Mouse (Mus musculus) spleen, postnatal 14 days (tissue): Measurements from ENCODE around the gene Cyp27b1.

Experiments
- DNase-seq, 2 experiments: peaks; one replicate each; pipeline ENCODE4 v3.0.0; 2021 to 2022; ENCODE audit warnings: low spot score in 2 of 2

Gene Cyp27b1

DNA sequence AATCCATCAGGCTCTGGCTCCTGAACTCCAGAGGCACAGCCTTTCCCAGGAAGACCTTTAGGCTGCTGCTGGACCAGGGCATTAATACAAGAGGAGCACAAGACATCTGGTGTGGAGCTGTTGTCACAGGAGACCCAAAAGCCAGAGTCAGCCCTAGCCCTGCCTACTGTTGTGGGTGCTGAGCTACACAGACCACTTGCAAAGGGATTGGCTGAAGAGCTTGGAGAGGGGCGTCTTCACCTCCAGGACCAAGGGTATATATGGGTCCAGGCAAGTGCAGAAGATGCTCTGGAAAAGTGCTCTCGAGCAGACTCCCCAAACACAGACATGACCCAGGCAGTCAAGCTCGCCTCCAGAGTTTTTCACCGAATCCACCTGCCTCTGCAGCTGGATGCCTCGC lies at the start of gene Cyp27b1:
Gene Cyp27b1 (plus strand): TSS at position 297 of the 400 bp plus-strand sequence.
- no peak for DNase-seq

DNA sequence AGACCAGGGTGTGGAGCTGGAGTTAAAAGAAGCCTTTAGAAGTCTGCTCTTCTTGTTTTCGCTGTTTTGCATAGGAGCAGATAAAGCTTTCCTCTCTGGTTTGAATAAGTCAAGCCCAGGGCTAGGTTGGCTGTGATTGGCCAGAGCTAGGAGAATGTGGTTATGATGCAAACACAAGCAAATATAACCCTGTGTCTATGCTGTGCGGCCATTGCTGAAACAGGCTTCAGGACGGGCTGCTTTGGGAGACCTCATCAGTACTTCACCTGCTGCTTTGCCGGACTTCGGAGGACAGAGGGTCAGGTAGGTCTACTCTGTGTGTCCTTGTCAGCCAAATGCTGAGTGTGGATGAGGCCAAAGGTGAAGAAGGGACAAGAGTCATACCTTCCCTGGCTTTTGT lies 47.5 kb upstream of the Cyp27b1 start, which contains the start of gene Avil:
Gene Avil (plus strand): TSS at position 181 of the 400 bp plus-strand sequence.
- DNase-seq, result no peak

DNA sequence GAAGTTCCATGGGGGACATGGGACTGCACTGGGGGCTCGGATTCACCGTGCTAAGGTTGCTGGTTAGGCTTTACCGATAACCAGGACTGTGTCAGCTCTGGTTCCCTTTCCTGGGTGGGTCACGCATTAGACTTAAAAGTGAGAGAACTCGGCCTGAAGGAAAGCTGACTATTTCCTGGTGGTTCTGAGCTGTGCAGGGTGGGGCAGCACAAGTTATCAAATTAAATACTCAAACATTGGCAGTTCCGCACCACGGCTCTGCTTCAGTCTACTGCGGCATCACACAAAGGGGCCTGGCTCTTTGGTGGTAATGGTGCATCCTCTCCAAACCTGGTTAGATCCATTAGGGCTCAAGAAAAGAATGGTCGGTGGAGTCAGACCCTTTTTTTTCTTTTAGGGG lies 46.8 kb upstream of the Cyp27b1 start:
- no peak for DNase-seq

DNA sequence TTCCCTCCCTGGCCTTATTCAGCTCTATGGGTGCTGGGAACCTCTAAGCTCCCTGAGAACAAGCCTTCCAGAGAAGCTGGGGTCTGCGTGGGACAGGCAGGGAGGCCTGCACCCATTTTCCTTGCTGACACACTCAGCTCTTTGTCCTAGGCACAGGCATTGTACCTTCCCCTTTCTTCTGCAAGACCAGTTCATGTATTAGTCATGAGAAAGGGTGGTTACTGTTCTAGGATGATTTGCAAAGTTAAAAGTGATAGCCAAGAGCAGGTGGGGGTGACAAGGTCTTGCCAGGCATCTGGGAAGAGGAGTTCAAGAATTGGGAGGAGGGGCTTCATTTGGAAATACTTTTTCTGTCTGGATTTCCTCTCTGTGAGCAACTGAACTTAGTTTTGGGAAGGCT lies 46.0 kb upstream of the Cyp27b1 start:
- DNase-seq, result no peak

DNA sequence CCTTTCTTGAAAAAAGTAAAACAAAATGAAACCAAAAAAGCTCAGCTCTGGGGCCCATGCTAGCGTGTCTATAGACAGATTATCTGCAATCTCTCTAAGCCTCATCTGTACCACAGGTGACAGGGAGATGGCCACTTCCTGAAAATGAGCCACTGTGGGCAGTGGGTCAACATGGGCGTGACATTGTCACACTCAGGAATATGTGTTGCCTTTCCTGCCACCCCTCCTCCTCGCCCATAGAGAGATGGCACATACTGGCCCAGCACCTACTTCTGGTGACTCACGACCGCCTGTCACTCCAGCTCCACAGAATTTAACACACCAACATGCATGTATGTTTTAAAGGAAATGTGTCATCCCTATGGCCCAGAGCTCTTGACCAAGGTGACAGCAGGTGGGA lies 45.3 kb upstream of the Cyp27b1 start:
- no peak for DNase-seq

DNA sequence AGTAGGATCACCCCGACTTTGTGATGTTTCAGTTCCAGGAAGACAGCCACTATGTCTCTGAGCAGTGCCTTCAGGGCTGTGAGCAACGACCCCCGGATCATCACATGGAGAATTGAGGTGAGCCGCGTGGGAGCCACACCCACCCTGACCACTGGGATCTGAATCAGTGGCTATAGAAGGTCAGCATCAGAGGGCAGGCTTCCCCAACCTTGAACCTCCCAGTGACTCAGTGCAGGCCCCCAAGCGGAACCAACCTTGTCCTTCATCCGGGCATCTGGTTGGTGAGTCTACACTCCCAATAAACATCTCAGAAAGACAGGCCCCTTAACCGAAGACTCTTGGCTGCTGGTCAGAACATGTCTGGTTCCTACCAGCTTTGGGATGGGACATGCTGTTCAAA lies 44.7 kb upstream of the Cyp27b1 start:
- DNase-seq, result no peak

DNA sequence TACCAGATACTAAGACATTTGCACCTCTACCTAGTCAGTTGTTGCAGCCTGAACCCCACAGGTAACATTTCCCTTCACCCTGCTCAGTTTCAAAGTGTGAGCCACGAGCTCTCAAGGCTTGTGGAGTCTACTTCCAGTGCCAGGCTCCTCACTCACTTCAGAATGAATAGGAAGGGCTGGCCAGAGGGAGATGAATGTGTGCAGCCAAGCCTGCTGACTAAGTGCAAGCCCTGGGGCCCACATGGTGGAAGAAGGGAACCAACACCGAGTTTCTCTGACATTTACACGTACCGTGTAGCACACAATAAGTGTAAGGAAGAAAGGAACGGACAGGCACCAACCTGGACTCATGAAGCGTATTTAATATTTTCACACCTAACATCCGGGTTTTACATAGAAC lies 44.2 kb upstream of the Cyp27b1 start:
- DNase-seq, result no peak

DNA sequence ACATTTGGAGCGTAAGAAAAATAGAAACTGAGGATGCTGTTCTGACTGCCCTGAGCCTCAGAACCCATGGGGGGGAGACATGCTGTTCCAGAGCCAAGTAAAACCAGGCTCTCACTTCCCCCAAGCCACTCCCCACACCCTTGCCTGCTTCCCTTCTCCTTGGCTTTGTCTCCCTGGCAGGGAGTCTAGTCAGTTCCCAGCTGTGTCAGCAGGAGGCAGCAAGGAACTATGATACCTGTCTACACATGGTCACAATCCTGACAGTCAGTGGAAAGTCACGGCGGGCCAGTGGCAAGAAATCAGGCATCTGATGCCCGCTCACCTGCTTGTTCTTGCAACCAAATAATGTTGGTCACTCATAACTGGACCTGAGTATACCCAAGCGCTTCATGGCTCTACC lies 31.6 kb upstream of the Cyp27b1 start:
- no peak for DNase-seq

DNA sequence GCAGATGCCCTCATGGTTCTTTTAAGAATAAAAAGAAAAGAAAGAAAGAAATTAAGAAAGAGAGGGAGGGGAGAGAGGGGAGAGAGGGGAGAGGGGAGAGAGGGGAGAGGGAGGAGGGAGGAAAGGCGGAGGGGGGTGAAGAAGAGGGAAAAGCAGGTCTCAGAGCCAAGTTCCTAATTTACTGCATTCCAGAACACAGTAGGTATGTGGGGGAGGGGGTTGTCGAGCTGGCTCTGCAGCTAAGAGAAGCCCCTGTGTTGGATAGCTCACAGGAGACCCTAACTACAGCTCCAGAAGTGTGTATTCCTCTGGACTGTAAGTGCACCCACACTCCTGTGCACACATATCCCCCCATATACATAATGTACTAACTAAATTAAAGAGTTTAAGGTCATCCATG lies 31.0 kb upstream of the Cyp27b1 start:
- no peak for DNase-seq

DNA sequence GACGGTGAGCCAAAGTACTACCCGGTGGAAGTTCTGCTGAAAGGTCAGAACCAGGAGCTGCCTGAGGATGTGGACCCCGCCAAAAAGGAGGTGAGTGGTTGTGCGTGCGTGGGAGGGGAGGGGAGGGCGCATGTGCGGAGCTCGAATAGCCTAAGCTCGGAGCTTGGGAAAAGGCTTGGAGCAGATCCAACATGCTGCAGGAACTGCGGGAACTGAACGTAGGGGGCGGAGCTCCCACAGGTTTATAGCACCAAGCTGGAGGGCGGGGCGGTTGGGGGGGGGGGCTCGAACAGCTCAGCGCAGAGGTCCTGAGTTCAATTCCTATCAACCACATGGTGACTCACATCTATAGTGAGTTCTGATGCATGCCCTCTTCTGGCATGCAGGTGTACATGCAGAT lies 29.6 kb upstream of the Cyp27b1 start:
- DNase-seq, result no peak

DNA sequence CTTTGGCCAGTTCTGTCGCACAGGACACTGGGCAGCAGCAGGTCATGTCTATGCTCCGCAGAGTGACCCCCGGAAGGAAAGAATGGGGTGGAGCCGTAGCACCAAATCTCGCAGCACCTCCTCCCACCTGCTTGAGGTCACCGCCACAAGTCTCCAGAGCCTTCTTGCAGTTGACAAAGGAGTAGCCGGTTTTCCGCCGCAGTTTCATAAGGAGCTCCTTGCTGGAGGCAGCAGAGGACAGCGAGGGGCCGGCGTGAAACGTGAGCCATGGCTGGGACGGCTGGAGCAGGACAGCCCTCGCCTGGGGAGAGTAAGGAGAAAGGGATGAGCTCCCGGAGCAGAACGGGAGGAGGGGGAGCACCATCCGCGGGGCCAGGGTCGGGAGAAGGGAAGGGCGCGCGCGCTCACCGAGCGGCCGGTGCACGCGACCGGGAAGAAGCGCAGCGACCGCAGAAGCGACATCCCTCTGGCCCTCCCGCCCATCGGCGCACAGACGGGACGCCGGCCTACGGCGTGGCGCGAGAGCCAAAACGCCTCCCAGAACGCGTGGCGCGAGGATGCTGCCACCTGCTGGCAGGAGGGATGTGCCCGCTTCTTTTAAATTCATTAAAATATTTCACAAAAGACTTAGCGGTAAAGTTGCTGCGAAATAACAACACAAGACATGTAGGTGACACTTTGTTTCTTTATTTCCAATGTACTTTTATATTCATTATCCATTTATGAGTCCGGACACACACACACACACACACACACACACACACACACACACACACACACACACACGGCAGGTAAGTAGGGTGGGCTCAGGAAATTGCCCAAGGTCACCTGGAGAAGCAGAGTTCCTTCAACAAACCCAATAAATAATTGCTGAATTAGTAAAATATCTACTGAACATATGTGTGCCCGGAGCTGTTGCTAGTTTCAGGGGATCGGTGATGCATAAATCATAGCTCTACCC lies 17.4 kb upstream of the Cyp27b1 start, which contains the start of gene Tsfm:
Gene Tsfm (minus strand): TSS at position 505 of the 961 bp plus-strand sequence.
- peak; percentile 84 to 91 for DNase-seq

DNA sequence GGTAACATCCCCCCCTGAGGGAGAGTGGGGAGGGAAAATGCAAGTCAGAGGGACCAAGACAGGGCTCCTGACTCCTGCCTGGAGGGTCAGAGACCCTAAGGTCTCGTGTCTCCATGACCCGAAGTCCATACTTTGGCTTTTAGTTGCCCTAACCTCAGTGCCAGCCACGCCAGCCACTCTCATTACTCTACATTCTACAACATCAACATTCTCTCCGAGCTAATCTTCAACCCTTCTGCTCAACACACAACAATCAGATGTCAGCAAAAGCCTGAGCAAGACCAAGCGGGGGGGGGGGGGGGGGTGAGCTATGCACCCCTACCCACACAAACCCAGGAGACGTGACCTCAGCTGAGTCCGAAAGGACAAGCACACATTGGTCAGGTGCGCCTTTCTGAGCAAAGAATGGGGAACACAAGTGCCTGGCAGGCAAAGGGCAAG lies 14.7 kb upstream of the Cyp27b1 start:
- DNase-seq, result no peak

DNA sequence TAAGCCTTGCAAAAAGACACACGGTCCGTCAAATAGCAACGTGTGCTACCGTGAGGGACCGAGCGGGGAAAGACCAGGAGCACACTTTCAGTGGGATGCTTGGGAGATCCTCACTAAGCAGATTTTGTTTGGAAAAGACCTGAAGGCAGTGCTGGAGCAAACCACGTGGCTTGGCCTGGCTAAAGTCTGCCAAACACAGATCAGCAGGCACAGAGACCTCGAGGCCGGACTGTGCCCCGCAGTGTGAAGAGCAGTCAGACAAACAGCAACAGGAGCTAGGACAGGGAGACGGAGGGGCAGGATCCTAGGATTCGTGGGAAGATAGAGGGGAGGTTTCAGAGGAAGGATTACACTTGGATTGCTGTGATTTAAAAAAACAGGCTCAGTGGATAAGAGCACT lies 11.8 kb upstream of the Cyp27b1 start:
- DNase-seq, result no peak

DNA sequence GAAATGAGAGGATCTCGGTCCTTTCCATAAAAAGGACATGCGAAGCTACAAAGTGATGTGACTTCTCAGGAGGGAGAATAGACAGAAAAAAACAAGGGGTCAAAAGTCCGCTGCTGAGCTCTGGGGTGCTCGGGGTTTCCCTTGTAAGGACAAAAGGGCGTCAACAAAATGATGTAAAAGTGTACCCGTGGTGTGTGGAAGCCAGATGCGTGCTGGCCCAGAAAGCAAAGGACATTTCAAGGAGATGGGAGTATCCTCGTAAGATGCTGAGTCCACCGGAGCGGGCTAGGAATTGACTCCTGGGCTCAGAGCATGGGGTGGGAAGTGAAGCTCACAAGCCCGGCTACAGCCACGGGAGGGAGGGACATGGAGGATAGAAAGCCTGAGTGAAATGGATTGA lies 10.4 kb upstream of the Cyp27b1 start:
- no peak for DNase-seq

DNA sequence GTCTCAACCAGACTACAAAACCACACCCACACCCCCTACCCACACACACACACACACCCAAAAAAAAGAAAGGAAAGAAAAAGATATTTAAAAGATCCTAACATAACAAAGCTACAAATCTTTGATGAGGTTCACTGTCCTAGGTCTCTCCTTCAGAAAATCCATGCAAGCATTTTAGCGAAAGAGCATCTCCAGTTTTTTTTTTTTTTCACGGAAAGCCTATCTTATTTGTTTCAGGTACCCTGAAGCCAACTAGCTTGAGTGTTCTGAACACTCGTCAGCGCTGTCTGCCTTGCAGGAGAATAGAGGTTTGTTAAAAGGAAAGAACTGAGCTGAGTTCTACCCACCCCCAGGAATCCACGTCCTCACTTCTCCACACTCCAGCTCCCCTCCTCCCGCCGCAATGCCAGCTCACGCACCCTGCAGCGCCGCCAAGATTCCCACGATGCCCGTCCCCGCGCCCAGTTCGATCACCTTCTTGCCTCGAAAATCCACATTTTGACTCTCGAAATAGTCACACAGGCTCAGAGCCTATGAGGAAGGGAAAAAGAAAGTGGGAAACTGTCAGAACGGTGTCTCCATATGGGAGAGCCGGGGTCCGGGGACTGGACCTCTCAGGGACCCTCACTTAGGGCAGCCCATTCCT lies 7.4 kb upstream of the Cyp27b1 start:
- no peak for DNase-seq

DNA sequence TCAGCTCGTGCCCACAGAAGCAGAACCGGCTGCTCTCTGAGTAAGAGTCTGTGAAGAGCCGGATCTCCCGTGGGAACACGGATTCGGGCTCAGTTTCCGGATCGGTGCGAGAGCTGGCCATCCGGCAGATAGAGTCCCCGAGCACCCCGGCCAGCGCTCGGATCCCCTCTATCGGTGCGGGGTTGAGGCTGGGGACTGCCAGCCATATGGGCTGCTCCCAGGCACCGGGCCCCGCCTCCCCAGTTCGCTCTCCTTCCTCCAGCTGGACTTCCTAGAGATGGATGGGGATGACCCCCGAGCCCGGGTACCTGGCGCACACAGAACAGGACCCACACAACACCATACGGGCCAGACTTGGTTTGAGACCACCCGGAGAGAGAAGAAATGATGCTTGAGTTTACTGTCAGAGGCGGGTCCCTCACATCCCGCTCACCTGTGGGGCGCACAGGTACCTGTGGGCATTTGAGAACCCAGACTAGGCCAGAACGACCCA lies 6.7 kb upstream of the Cyp27b1 start, which contains the start of the genes Mettl1 and Eef1akmt3:
Gene Mettl1 (plus strand): TSS at position 141 of the 493 bp plus-strand sequence.
Gene Eef1akmt3 (minus strand): TSS at position 240 of the 493 bp plus-strand sequence.
- no peak for DNase-seq

DNA sequence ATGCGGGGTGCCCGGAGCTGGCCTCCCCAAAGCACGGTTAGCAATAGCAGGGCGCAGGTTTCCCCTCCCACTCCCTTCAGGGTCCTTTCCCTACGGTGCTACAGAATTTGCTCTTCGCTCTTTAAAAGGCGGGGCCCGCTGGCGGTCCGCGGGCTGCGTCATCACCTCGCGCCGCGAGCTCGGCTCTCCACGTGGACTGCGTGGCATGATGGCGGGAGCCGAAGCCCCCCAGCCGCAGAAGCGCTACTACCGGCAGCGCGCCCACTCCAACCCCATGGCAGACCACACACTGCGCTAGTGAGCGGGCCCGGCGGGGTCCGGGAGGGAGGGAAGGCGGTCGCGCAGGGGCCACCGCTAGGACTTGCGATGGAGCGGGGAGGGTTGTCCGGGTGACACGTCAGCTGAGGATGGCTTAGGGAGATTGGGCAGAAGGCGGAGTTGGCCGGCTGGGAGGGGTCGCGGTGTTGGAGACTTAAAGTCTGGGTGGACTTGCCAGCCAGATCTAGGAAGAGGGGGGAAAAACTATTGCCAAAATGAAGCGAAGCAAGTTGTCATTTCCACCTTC lies 6.2 kb upstream of the Cyp27b1 start:
- peak; percentile 55 to 76 for DNase-seq

DNA sequence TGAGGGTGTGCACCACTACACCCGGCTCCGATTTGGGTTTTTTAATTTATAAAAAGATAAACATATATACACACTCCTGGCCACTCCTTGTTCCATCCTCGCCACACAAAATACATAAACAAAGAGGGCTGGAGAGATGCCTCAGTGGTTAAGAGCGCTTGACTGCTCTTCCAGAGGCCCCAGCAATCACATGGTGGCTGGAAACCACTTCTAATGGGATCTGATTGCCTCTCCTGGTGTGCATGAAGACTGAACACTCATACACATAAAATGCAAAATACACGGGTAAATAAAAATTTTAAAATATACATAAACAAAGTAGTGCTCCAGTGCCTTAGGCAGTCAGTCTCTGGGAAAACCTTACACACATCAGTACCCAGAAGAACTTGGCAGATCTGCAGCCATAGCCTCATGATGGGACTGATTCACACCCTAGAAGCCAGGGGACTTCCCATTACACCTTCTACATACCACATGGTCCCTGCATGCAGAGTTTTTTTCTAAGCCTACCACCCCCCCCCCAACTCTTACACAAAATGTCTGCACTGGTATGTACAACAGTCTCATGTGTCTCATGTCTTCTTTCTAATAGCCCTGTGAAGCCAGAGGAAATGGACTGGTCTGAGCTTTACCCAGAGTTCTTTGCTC lies 5.5 kb upstream of the Cyp27b1 start:
- DNase-seq, result no peak

DNA sequence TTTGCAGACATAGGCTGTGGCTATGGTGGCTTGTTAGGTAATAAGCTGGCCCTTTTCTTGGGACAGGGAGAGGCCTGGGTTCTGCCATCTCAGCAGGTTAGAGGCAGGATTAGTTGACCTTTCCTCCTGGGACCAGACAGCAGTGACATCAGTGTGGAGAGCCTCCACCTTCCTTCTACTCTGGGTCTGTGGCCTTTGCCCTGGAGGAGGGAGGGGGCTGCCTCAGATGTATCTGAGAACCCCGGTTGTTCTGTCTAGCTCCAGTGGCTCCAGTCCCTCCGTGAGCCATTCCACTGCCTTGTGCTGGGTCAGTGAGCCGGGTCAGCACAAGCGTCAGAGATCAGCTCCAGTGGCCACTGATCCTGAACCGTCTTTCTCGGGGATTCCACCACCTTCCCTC lies 4.9 kb upstream of the Cyp27b1 start:
- DNase-seq, result no peak

DNA sequence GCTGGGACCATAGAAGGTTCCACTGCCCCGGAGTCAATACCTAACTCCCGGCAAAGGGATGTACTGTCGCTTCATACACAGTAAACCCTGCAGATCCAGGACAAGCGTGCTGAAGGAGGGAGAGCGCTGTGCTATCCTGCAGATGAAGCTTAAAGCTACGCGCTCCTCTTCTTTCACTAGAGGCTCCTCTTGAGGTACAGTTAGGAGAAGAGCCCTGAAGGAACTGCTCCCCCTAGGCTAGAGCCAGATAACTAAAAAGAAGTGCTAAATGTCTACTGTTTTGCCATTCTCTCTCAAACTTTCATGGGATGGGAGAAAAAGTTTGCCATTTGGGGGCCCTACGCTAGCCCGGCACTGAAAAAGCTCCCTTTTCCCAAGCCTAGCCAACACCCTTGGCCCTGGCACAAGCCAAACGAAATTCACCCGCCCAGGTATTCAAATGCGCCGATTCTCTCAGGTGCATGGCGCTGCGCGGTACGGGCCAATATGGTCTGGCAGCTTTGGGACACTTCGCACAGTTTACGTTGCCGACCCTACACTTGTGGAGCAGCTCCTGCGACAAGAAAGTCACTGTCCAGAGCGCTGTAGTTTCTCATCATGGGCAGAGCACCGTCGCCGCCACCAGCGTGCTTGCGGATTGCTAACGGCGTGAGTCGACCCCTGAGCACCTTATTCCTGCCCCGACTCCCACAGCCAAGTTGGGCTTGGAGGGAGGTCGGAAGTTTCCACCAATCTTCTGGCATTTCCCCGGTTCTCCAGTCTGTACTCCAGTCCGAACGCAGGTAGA lies 751 bp downstream of the Cyp27b1 start:
- no peak for DNase-seq
